Mouse (Mus musculus) spleen, postnatal 36 days (tissue): ENCODE data around the gene Tmem215.

Source experiments
- DNase-seq, 2 experiments: peaks; one replicate each; pipeline ENCODE4 v3.0.0; 2022; ENCODE audit warnings: low spot score in 2 of 2, mixed read lengths in 1 of 2

The Tmem215 gene

GRCm38 (mm10) chr4:40471880-40472279 lies at the start of gene Tmem215:
Gene Tmem215 (plus strand): TSS chr4:40472180.
- no peak for DNase-seq

- no peak for DNase-seq
Observed at GRCm38 (mm10) chr4:40431916-40432315, 40.1 kb upstream of the Tmem215 start.

- no peak for DNase-seq
Observed at GRCm38 (mm10) chr4:40433379-40433778, 38.6 kb upstream of the Tmem215 start.

- no peak for DNase-seq
Observed at GRCm38 (mm10) chr4:40434388-40434787, 37.6 kb upstream of the Tmem215 start.

GRCm38 (mm10) chr4:40443565-40443964 lies 28.4 kb upstream of the Tmem215 start:
- no peak for DNase-seq

GRCm38 (mm10) chr4:40472700-40473530 lies 935 bp downstream of the Tmem215 start:
- no peak for DNase-seq

GRCm38 (mm10) chr4:40473911-40474310 lies 1.9 kb downstream of the Tmem215 start:
- no peak for DNase-seq

- DNase-seq = no peak
Observed at GRCm38 (mm10) chr4:40477963-40478362, 6.0 kb downstream of the Tmem215 start.

GRCm38 (mm10) chr4:40486546-40486945 lies 14.6 kb downstream of the Tmem215 start:
- DNase-seq = no peak

- DNase-seq = no peak
Observed at GRCm38 (mm10) chr4:40491731-40492130, 19.8 kb downstream of the Tmem215 start.

- no peak for DNase-seq
Observed at GRCm38 (mm10) chr4:40496354-40496753, 24.4 kb downstream of the Tmem215 start.

- no peak for DNase-seq
Observed at GRCm38 (mm10) chr4:40496828-40497227, 24.8 kb downstream of the Tmem215 start.

GRCm38 (mm10) chr4:40499812-40500591 lies 28.0 kb downstream of the Tmem215 start:
- no peak for DNase-seq

GRCm38 (mm10) chr4:40502459-40502858 lies 30.5 kb downstream of the Tmem215 start:
- DNase-seq = no peak

GRCm38 (mm10) chr4:40509534-40509933 lies 37.6 kb downstream of the Tmem215 start:
- DNase-seq = no peak

- DNase-seq = no peak
Observed at GRCm38 (mm10) chr4:40513235-40513634, 41.3 kb downstream of the Tmem215 start.

- no peak for DNase-seq
Observed at GRCm38 (mm10) chr4:40518545-40519324, 46.8 kb downstream of the Tmem215 start.
